Comparison of ENCODE assay signal across 8 mouse cellular contexts in genomic region chrX:139751855-139752254, GRCm38 (mm10). TPM values are rescaled to one million over a fixed set of nuclear protein-coding genes. Genes with fewer than 3 reads are reported as not detected.
DNase-seq lines count a peak whose midpoint lies in the region; ATAC-seq lines count a peak whose summit lies in the region.

No protein-coding gene starts in this region.

- H3K9me3 ChIP-seq in forebrain, embryonic 11.5 days (ENCODE audit: control insufficient read depth, low read length): no peaks in the 10 kb centered on the region
- no peaks in the 10 kb centered on the region for H3K9me3 ChIP-seq in forebrain, embryonic 16.5 days (ENCODE audit: control insufficient read depth, low read length)
- no peaks in the 10 kb centered on the region for H3K9me3 ChIP-seq in neural tube, embryonic 15.5 days (replicated peaks)
- H3K9me3 ChIP-seq in liver, embryonic 13.5 days (replicated peaks): no peaks in the 10 kb centered on the region

- peak; percentile 67 for DNase-seq in forebrain, embryonic 11.5 days (ENCODE audit: low spot score)
- DNase-seq in neural tube, embryonic 10.5 days (ENCODE audit: extremely low spot score, low spot score): peak; percentile 37
- peak; percentile 67 for DNase-seq in brain, adult 2 months (ENCODE audit: low read depth, low spot score)
- peak; percentile 33 for DNase-seq in forelimb bud, embryonic 11.5 days (ENCODE audit: low read depth, low spot score)
- DNase-seq in liver, embryonic 13.5 days: peak; percentile 3
- DNase-seq in spleen, postnatal 4 days (ENCODE audit: low spot score in 2 of 2): peak; percentile 28 to 76

- H3K9ac ChIP-seq in forebrain, embryonic 11.5 days (ENCODE audit: low read length): no peak overlapping the region
- no peak overlapping the region for H3K9ac ChIP-seq in forebrain, embryonic 16.5 days (replicated peaks; ENCODE audit: low read depth, low read length)
- no peak overlapping the region for H3K9ac ChIP-seq in neural tube, embryonic 15.5 days (replicated peaks)
- H3K9ac ChIP-seq in liver, embryonic 13.5 days: no peak overlapping the region

- no peak overlapping the region for H3K4me2 ChIP-seq in forebrain, embryonic 11.5 days (ENCODE audit: low read depth, low read length, severe bottlenecking)
- no peak overlapping the region for H3K4me2 ChIP-seq in forebrain, embryonic 16.5 days (ENCODE audit: low read length)
- no peak overlapping the region for H3K4me2 ChIP-seq in neural tube, embryonic 15.5 days
- H3K4me2 ChIP-seq in liver, embryonic 13.5 days: no peak overlapping the region

- no peak overlapping the region for H3K27ac ChIP-seq in forebrain, embryonic 11.5 days (ENCODE audit: low read depth, low read length)
- H3K27ac ChIP-seq in forebrain, embryonic 16.5 days (ENCODE audit: low read length): no peak overlapping the region
- no peak overlapping the region for H3K27ac ChIP-seq in neural tube, embryonic 15.5 days (replicated peaks)
- no peak overlapping the region for H3K27ac ChIP-seq in liver, embryonic 13.5 days

- WGBS in forebrain, embryonic 11.5 days: 0% methylated on average over 1 of the region's 1 CpGs
- 0% methylated on average over 1 of the region's 1 CpGs for WGBS in forebrain, embryonic 16.5 days
- 0% methylated on average over 1 of the region's 1 CpGs for WGBS in neural tube, embryonic 15.5 days
- WGBS in liver, embryonic 13.5 days (ENCODE audit: insufficient replicate concordance): 0% methylated on average over 1 of the region's 1 CpGs

- no peak for ATAC-seq in forebrain, embryonic 11.5 days (replicated peaks; ENCODE audit: low FRiP score)
- no peak for ATAC-seq in forebrain, embryonic 16.5 days
- ATAC-seq in neural tube, embryonic 15.5 days (ENCODE audit: low FRiP score): no peak
- no peak for ATAC-seq in liver, embryonic 13.5 days (ENCODE audit: low read depth)

- 0 out of 2 replicates have a peak, but pooled peaks cover 2% of the 10 kb centered on the region for H3K27me3 ChIP-seq in forebrain, embryonic 11.5 days (ENCODE audit: control insufficient read depth, insufficient read depth, low read length)
- no peaks in the 10 kb centered on the region for H3K27me3 ChIP-seq in forebrain, embryonic 16.5 days (replicated peaks; ENCODE audit: control insufficient read depth, insufficient read depth, low read length)
- H3K27me3 ChIP-seq in neural tube, embryonic 15.5 days (replicated peaks): no peaks in the 10 kb centered on the region; the same call in 1 of the 2 replicates
- H3K27me3 ChIP-seq in liver, embryonic 13.5 days: no peaks in the 10 kb centered on the region

- no peaks in the 10 kb centered on the region for H3K36me3 ChIP-seq in forebrain, embryonic 11.5 days (ENCODE audit: control insufficient read depth, insufficient read depth, low read length)
- H3K36me3 ChIP-seq in forebrain, embryonic 16.5 days (ENCODE audit: control insufficient read depth, insufficient read depth): no peaks in the 10 kb centered on the region
- H3K36me3 ChIP-seq in neural tube, embryonic 15.5 days: no peaks in the 10 kb centered on the region
- H3K36me3 ChIP-seq in liver, embryonic 13.5 days: no peaks in the 10 kb centered on the region

- H3K4me3 ChIP-seq in forebrain, embryonic 11.5 days (ENCODE audit: low read depth, low read length): no peak overlapping the region
- H3K4me3 ChIP-seq in forebrain, embryonic 16.5 days (replicated peaks; ENCODE audit: low read length): no peak overlapping the region
- no peak overlapping the region for H3K4me3 ChIP-seq in neural tube, embryonic 15.5 days (replicated peaks)
- H3K4me3 ChIP-seq in liver, embryonic 13.5 days (replicated peaks): no peak overlapping the region

- no peaks in the 10 kb centered on the region for H3K4me1 ChIP-seq in forebrain, embryonic 11.5 days (replicated peaks; ENCODE audit: control insufficient read depth, insufficient read depth, low read length)
- H3K4me1 ChIP-seq in forebrain, embryonic 16.5 days (replicated peaks; ENCODE audit: control insufficient read depth, insufficient read depth, low read length): no peaks in the 10 kb centered on the region
- no peaks in the 10 kb centered on the region for H3K4me1 ChIP-seq in neural tube, embryonic 15.5 days
- no peaks in the 10 kb centered on the region for H3K4me1 ChIP-seq in liver, embryonic 13.5 days (replicated peaks)

RNA-seq across cellular contexts. Expression of gene Ripply1, which starts 30.3 kb away (rescaled TPM):
- polyA plus RNA-seq in forebrain, embryonic 11.5 days (2014; fragmentation: Nextera tagmentation; extraction: Ambion mirVana): not detected in 2 replicates
- polyA plus RNA-seq in forebrain, embryonic 16.5 days (2015; fragmentation: Nextera tagmentation; extraction: Ambion mirVana): not detected in 2 replicates
- 0.19 and 0.23 TPM in 2 replicates for polyA plus RNA-seq in neural tube, embryonic 15.5 days (2015; fragmentation: Nextera tagmentation; extraction: Ambion mirVana)
- polyA plus RNA-seq in liver, embryonic 13.5 days (2015; fragmentation: Nextera tagmentation; extraction: Ambion mirVana): not detected in 2 replicates

RNA-seq across cellular contexts. Expression of gene Gm15013, which starts 37.6 kb away (rescaled TPM):
- not detected in 2 replicates for polyA plus RNA-seq in forebrain, embryonic 11.5 days (2014; fragmentation: Nextera tagmentation; extraction: Ambion mirVana)
- 0.32 TPM in 1 of 2 replicates, not detected in the other for polyA plus RNA-seq in forebrain, embryonic 16.5 days (2015; fragmentation: Nextera tagmentation; extraction: Ambion mirVana)
- not detected in 2 replicates for polyA plus RNA-seq in neural tube, embryonic 15.5 days (2015; fragmentation: Nextera tagmentation; extraction: Ambion mirVana)
- polyA plus RNA-seq in liver, embryonic 13.5 days (2015; fragmentation: Nextera tagmentation; extraction: Ambion mirVana): 0.14 TPM in 1 of 2 replicates, not detected in the other

RNA-seq across cellular contexts. Expression of gene Cldn2, which starts 48.8 kb away (rescaled TPM):
- polyA plus RNA-seq in forebrain, embryonic 11.5 days (2014; fragmentation: Nextera tagmentation; extraction: Ambion mirVana): 0.05 TPM in 1 of 2 replicates, not detected in the other
- polyA plus RNA-seq in forebrain, embryonic 16.5 days (2015; fragmentation: Nextera tagmentation; extraction: Ambion mirVana): 0.89 and 1.3 TPM in 2 replicates
- polyA plus RNA-seq in neural tube, embryonic 15.5 days (2015; fragmentation: Nextera tagmentation; extraction: Ambion mirVana): 0.27 and 1.9 TPM in 2 replicates
- 0.25 and 0.32 TPM in 2 replicates for polyA plus RNA-seq in liver, embryonic 13.5 days (2015; fragmentation: Nextera tagmentation; extraction: Ambion mirVana)

Comparison
In these comparisons a context has a peak if more than half of its experiments do, and no peak if none do; other contexts are left out.
1. DNase-seq: peak in every context shown above with its lines; median percentile 67 in forebrain, embryonic 11.5 days; 67 in brain, adult 2 months; 52 in spleen, postnatal 4 days; 37 in neural tube, embryonic 10.5 days; 33 in forelimb bud, embryonic 11.5 days; 3 in liver, embryonic 13.5 days.